Comparison of ENCODE assay signal across 8 mouse cellular contexts in the genomic region with DNA sequence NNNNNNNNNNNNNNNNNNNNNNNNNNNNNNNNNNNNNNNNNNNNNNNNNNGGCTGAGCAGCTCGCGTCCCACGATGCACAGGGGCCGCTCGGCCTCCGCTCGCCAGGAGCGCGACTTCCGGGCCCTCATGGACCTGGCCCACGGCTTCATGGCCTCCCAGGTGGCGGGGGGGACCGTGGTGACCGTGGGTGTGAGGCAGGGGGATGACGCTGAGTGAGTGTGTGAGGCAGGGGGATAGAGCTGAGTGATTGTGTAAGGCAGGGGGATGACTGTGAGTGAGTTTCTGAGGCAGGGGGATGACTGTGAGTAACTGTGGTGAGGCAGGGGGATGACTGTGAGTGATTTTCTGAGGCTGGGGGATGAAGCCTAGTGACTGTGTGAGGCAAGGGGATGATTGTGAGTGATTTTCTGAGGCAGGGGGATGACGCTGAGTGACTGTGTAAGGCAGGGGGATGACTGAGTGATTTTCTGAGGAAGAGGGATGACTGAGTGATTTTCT. TPM values are rescaled to one million over a fixed set of nuclear protein-coding genes. Genes with fewer than 3 reads are reported as not detected.
DNase-seq lines count a peak whose midpoint lies in the region; ATAC-seq lines count a peak whose summit lies in the region.

A gene (plus strand): TSS at position 51 of the 499 bp plus-strand sequence.

- H3K27me3 ChIP-seq in limb, embryonic 15.5 days = no peaks in the 10 kb centered on the region
- no peaks in the 10 kb centered on the region for H3K27me3 ChIP-seq in stomach, embryonic 14.5 days (ENCODE audit: control insufficient read depth, insufficient read depth, low read length)

- peaks cover 28% of the 10 kb centered on the region for H3K36me3 ChIP-seq in limb, embryonic 15.5 days
- no peaks in the 10 kb centered on the region for H3K36me3 ChIP-seq in stomach, embryonic 14.5 days (ENCODE audit: control insufficient read depth, insufficient read depth, low read length)

- H3K4me1 ChIP-seq in limb, embryonic 15.5 days = no peaks in the 10 kb centered on the region
- H3K4me1 ChIP-seq in stomach, embryonic 14.5 days (ENCODE audit: control insufficient read depth, insufficient read depth, low read length) = no peaks in the 10 kb centered on the region

- ATAC-seq in CD4-positive, CD25-positive, alpha-beta regulatory T cell, adult 4 months = no peak
- ATAC-seq in limb, embryonic 15.5 days (ENCODE audit: insufficient number of reproducible peaks, low FRiP score, low TSS enrichment, low read depth) = peak; percentile 76
- ATAC-seq in stomach, embryonic 14.5 days (ENCODE audit: insufficient number of reproducible peaks, insufficient read depth, low FRiP score, low read depth) = peak; percentile 73

- H3K4me2 ChIP-seq in limb, embryonic 15.5 days = no peak within 1 kb of the TSS
- no peak within 1 kb of the TSS for H3K4me2 ChIP-seq in stomach, embryonic 14.5 days (replicated peaks; ENCODE audit: low read depth, low read length)

- peaks cover 32% of the 10 kb centered on the region for H3K9me3 ChIP-seq in limb, embryonic 15.5 days
- peaks cover 46% of the 10 kb centered on the region for H3K9me3 ChIP-seq in stomach, embryonic 14.5 days (ENCODE audit: control insufficient read depth, low read depth, low read length)

- H3K4me3 ChIP-seq in limb, embryonic 15.5 days = no peak within 1 kb of the TSS
- H3K4me3 ChIP-seq in stomach, embryonic 14.5 days (ENCODE audit: low read depth, low read length) = no peak within 1 kb of the TSS

- H3K9ac ChIP-seq in limb, embryonic 15.5 days = no peak within 1 kb of the TSS
- no peak within 1 kb of the TSS for H3K9ac ChIP-seq in stomach, embryonic 14.5 days (replicated peaks; ENCODE audit: low read depth, low read length)

- 91% methylated on average over 14 of the region's 16 CpGs for WGBS in limb, embryonic 15.5 days
- WGBS in stomach, embryonic 14.5 days = 93% methylated on average over 13 of the region's 16 CpGs

- peak; percentile 69 for DNase-seq in CD4-positive, CD25-positive, alpha-beta regulatory T cell, adult 2 months (ENCODE audit: low read depth, low spot score)
- DNase-seq in testis, postnatal 10 days (ENCODE audit: low spot score) = peak; percentile 52
- no peak for DNase-seq in testis, postnatal 14 days (ENCODE audit: low spot score)
- no peak for DNase-seq in gastrocnemius, postnatal 10 days
- DNase-seq in T-cell, adult 2 months (ENCODE audit: low spot score) = no peak

- no peak within 1 kb of the TSS for H3K27ac ChIP-seq in limb, embryonic 15.5 days
- H3K27ac ChIP-seq in stomach, embryonic 14.5 days (ENCODE audit: low read length) = no peak within 1 kb of the TSS

RNA-seq across cellular contexts. Expression of the gene that starts here (rescaled TPM):
- not detected for polyA plus RNA-seq in CD4-positive, CD25-positive, alpha-beta regulatory T cell, adult 4 months (2017; shearing (Covaris generic))
- not detected in 2 replicates for polyA plus RNA-seq in limb, embryonic 15.5 days (2015; fragmentation: Nextera tagmentation; extraction: Ambion mirVana)
- not detected in 2 replicates for polyA plus RNA-seq in stomach, embryonic 14.5 days (2014; fragmentation: Nextera tagmentation; extraction: Ambion mirVana)
- not detected for total RNA-seq in gastrocnemius, postnatal 10 days (2021)

Comparison
In these comparisons a context has a peak if more than half of its experiments do, and no peak if none do; other contexts are left out.
1. DNase-seq: peak in CD4-positive, CD25-positive, alpha-beta regulatory T cell, adult 2 months (single experiment) and testis, postnatal 10 days (single experiment); none in testis, postnatal 14 days (single experiment), gastrocnemius, postnatal 10 days (single experiment) and T-cell, adult 2 months (single experiment).
2. Peak in ATAC-seq in limb, embryonic 15.5 days; RNA of the gene not detected or under 1 TPM.
3. Peak in ATAC-seq in stomach, embryonic 14.5 days; RNA of the gene not detected or under 1 TPM.